Mouse (Mus musculus): Measurements from ENCODE around the gene Wnt3a.
A peak's percentile ranks its signal among the peaks of the same experiment; 100 is the strongest.

Gene Wnt3a

DNA sequence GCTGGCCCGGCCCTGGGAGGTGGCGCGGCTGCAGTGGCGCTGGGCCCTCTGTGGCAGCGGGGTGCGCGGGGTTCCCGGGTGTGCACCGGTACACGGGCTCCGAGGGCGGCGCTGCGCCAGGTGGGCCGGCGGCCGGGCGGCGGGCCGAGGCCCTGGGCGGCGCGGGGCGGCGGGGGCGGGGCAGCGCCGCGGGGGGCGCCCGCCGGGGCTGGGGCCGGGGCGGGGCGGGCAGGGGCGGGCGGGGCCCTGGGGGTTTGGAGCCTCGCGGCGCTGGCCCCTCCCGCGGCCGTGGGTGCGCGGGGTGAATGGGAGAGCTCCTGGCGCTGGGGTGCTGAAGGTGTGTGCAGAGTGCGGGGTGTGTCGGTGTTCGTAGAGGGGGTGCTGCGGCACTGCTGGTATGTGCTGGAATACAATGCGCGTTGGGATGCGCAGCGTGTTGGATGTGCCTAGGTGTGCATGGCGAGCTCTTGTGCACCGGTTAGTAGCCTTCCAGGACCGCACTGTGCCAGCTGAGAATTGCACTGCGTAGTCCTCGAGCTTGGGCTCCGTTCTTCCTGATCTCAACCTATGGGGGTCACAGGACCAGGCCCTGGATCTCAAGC is at the start of gene Wnt3a:
Gene Wnt3a (minus strand): TSS at position 51 of the 602 bp plus-strand sequence.
- no peak for DNase-seq

DNA sequence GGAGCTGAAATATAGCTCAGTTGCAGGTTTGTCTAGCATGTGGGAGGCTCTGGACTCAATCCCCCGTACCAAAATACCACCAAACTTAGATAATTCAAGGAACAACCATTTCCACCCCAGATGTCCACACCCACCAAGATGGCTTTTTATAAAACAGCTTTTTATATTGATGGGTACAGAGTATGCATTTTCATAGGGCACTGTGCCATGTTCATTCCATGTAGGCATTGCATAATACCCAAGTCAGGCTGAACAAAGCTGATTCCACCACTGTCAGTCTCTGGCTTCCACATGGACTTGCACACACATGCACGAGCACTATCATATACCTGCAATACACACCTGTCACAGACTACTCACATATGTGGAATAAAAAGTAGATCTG is 48.2 kb upstream of the Wnt3a start:
- DNase-seq: no peak

DNA sequence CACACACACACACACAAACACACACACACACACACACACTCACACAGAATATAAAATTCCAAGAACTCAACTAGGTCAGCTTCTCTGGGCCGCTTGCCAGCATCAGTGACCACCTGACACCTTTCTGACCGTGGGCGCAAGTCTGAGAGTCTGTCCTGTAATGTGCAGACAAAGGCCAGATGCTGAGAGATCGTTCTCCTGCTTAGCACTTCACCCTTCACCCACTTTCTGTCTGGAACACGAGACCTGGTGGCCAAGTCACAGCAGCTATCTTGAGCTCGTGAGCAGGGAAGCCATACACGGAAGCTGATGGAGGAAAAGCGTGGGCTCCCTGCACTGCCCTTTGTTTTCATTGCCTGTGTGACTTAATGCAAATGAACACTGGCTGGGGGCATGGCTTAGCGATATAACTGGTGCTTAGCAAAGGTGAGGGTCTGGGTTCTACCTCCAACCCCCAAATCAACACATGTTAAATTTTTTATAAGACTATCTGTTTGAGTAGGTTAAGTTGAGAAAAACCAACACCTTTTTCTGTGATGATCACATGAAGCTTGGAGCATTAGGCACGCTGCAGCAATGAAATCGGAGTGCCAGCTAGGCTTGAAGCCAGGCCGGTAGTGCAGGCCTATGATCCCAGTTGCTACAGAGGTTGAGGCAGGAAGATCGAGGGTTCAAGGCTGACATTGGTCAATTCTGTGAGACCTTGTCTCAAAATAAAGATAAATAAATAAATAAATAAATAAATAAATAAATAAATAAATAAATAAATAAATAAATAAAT is 47.6 kb upstream of the Wnt3a start:
- peak; percentile 62 to 81 for DNase-seq

DNA sequence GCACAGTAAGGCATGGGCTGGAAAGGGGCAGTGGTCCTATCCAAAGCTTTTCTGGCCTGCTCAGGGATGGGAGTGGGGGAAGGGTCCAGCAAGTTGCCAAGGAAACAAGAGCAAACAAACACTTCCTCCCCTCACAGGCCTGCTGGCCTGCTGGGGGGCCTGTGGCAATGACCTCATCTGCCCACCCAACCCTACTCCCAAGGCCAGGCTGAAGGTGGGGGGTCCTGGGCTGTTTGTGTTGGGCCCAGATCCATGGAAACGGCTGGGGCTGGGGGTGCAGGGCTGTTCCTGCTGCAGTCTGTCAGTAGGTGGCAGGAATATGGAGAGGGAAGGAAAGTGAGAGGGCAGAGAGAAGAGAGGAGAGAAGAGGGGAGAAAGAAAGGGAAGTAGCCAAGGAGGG is 45.8 kb upstream of the Wnt3a start:
- DNase-seq: no peak

GRCm38 (mm10) chr11:59335942-59336341 is 45.4 kb upstream of the Wnt3a start:
- DNase-seq: no peak

DNA sequence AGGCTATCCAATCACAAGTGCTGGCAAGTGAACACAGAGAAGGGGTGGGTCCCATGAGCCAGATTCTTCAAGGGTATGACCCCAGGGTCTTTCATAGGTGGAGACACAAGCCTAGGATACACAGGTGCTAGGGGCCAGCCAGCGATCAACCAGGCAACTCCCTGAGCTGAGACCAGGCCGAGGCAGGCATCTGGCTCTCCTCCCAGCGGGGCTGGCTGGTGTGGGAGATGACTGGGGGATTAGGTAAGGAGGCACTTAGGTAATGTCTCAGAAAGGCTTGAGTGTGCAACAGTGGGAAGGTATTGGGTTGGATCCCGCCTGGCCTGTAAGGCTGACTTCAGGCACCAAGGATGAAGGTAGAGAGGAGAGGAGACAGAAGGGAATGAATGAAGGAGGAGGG is 44.6 kb upstream of the Wnt3a start:
- no peak for DNase-seq

DNA sequence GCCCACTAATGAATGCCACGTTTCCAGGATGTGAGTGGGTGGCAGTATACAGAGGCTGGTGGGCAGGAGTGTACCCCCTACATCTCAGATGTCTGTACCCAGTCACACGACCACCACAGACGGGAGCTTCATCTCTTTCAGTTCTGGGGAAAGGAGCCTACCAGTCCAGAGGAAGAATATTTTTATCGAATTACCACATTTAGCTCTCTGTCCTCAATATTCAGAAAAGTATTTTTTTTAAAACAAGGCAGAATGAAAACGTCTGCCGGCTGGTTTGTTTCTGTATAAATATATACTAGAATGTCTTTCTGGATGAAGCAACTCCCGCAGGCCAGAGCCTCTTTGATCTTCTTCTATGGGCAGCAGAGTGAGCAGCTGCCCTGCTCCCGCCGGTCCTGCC is 42.4 kb upstream of the Wnt3a start:
- no peak for DNase-seq

DNA sequence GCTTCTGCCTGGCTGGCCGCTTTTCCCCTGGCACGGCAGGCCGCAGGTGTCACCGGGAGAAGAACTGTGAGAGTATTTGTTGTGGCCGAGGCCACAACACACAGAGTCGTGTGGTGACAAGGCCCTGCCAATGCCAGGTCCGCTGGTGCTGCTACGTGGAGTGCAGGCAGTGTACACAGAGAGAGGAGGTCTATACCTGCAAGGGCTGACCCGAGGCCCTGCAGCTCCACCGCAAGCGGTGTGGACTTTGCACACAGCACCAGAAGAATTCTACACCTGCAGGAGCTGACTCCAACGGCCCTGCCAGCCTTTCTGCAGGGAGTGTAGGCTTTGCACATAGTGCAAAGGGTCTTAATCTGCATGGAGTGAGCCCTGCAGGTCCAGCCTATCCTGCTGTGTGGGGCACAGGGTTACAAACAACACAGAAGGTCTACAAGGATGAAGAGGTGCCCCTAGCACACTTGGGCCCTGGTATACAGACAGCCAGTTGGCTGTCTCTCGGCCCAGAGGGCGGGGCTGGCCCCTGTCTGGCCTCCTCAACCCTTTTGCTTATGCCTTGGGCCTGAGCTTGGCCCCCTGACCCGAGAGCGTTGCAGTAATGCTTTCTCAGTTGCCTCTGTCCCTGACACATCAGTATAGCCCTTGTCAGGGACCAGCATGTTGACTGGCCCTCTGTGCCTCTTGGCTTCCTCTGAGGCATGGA is 40.8 kb upstream of the Wnt3a start:
- DNase-seq: no peak

GRCm38 (mm10) chr11:59330560-59330959 is 40.0 kb upstream of the Wnt3a start:
- peak; percentile 76 to 82 for DNase-seq

GRCm38 (mm10) chr11:59329616-59330015 is 39.1 kb upstream of the Wnt3a start:
- DNase-seq: no peak

DNA sequence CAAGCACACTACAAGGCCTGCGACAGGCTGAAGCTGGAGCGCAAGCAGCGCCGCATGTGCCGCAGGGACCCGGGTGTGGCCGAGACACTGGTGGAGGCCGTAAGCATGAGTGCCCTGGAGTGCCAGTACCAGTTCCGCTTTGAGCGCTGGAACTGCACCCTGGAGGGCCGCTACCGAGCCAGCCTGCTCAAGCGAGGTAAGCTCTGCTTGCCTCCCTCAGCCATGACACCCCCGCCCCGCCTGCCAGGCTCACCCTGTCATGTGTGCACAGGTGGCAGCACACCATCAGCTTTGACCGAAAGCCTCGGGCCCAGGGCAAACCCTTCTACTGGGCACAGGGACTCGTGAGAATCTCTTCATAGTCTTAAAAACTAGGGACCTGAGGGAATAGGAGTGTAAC is 37.1 kb upstream of the Wnt3a start:
- DNase-seq: peak in 1 of 2 experiments; percentile 60

GRCm38 (mm10) chr11:59324777-59325176 is 34.2 kb upstream of the Wnt3a start:
- DNase-seq: no peak

DNA sequence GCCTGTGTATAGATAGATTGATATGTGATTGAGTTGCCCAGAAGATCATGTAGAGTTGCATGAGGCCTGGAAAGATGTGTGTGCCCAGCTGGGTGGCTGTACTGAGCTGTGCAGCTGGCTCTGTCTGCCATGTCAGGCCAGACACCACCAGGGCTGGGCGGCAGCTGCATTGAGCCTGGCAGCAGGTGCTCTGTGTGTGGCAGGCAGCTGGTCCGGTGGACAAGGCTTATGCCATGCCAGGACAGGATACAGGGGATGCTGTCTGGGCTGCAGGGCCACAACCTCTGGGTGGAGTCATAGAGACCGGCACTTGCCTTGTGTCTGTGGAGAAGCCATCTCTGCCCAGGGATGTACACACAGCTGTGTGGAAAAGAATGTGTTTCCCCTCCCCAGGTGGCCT is 32.4 kb upstream of the Wnt3a start:
- no peak for DNase-seq

DNA sequence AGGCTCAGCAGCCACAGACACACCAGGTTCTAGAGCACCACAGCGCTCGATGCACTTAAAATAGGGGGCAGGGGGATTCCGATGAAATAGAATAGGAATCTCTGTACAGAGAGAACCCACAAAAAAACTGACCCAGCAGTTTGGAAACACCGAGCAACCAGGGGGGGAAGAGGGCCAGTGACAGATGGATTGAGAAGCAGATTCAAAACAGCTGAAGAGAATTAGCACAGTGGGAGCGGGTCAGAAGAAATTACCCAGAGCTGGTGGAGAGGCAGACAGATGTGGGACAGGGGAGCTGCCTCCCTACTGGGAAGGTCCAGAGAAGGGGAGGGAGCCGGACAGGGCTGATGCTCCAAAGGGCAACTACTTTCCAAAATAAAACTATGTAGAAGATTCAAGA is 26.0 kb upstream of the Wnt3a start:
- DNase-seq: no peak

DNA sequence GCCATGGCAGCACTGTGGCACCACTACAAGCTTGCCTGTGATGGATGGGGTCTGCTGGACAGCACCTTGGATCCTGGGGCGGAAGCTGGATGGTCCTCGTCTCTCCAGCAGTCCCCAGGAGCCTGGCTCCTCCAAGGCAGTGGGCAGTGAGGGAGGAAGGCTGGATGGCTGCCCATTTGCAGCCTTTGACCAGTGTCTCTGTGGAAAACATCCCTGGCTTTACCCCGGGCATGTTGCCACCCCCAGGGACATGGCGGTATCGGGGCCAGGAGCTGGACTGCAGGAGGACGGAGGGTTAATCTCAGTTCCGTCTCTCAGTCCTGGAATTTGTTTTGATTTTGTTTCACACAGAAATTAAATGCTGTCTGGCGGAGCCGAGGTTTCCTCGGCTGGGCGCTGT is 23.4 kb upstream of the Wnt3a start:
- peak; percentile 38 to 60 for DNase-seq

DNA sequence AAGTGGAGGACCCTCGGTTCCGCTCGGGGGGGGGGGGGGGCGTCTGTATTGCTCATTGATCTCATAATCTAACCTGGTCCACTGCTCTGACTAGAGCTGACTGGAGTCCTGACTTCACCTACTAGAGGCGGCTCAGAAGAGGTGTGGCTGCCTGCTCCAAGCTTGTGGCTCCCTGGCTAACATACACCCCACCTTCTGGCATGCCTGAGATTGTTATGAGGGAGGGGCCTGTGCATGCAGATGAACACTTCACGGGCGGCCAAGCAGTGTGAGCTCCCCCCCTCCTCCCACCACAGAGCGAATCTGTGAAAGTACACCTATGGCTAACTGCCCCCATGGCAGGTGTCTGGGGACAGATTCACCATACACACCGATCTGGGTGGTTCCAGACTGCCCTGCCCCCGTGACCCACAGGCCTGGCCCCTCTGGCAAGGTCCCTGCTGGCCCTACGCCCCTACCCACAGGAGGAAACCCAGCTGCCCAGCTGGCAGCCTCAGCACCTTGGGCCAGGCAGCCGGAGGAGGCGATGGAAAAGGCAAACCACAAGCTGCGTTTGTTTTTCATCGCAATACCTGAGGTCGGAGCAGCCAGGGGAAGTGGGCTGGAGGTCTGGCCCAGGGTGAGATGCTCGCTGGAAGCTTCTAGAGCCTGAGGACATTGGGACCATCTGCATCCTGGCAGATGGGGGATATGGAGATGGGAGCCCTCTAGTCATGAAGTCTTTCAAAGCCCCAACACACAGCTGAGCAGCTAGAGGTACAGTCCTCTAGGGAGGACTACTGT is 22.7 kb upstream of the Wnt3a start:
- DNase-seq: no peak

DNA sequence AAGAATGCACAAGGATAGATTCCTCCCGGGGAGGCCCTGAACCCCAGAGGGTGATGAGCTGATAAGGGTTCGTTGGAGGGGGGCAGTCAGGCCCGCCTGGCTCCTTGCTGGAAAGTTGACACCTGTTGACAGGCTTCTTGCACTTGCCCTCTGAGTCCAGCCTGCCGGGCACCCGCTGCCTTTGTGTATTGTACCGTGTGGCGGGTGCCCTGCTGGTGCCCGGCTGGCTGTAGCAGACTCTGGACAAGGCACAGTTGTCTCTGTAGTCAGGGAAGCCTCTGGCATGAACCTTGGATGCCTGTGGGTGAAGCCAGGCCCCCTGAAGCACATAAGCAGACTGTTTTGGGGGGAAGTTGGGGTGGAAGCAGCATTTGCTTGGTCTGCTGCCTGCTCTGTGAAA is 21.9 kb upstream of the Wnt3a start:
- DNase-seq: no peak

DNA sequence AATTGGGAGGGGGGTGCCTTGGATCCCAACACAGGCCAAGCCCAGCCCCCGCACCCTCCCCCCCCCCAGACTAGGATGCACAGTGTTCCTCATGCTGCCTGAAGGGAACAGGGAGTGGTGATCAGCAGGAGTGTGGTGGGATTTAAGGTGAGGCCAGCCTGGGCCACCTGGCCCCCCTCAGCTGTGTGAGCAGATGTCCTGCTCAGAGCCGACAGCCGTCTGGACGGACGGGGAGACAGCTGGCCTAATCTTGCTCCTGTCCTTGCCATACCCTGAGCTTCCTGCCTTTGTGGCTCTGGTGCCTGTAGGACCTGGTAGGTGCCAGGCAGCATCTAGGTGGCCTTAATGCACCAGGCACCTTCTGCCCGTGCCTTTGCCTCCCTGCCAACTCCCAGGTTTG is 21.5 kb upstream of the Wnt3a start:
- DNase-seq: no peak

- no peak for DNase-seq
Measured at GRCm38 (mm10) chr11:59309976-59310375, 19.4 kb upstream of the Wnt3a start.

GRCm38 (mm10) chr11:59309106-59309805 is 18.7 kb upstream of the Wnt3a start:
- DNase-seq: peak in 1 of 2 experiments; percentile 25

DNA sequence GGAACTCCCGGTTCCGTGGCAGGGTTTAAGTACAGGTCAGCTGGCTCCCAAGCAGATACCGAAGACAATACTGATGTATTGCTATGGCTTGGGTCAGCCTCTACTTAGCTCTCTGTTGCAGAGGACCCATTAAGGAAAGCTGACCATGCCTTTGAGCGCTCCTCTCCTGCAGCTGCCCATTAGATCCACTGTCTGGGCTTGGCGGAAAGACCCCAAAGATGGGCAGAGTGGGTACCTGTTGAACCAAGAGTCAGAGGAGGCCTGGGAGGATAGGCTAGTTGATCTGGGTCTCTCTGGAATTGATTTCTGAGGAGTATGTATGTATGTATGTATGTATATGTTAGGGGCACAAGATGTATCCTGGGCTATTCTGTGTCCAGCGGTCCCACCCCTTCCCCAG is 18.1 kb upstream of the Wnt3a start:
- DNase-seq: no peak

DNA sequence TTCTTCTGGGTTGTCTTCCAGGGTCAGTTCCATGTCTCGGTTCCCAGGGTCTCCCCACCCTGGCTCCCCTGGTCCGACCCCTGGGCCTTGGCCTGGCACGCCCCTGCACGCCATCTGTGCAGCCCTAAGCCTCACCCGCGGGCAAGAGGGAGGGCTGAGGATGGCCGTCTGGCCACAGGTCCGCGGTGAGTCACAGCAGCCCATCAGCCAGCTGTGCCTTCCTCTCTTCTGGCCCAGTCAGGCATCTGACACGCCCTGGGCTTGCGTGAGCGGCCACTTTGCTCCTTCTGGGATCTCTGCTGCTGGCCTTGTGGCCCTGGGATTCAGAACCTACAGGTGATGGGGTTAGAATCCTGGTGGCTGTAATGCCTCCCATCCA is 17.6 kb upstream of the Wnt3a start:
- no peak for DNase-seq
